Mouse (Mus musculus) brown adipose tissue, adult 24 weeks (tissue): ENCODE results near the gene Rspo3. TPM values are rescaled to one million over a fixed set of nuclear protein-coding genes. Genes with fewer than 3 reads are reported as not detected.

Experiments
- H3K27ac ChIP-seq: fragments of 200-500 bp; replicated peaks from 2 replicates; pipeline ENCODE4 v1.5.1; 2012; ENCODE audit warnings: low read depth, mild to moderate bottlenecking, low read length
- H3K4me1 ChIP-seq: fragments of 200-500 bp; 2 replicates; pipeline ENCODE4 v1.6.1; 2012; ENCODE audit warnings: low read length, mixed read lengths; ENCODE audit not compliant: control insufficient read depth, insufficient read depth, insufficient read length
- H3K4me3 ChIP-seq: fragments of 200-500 bp; 2 replicates; pipeline ENCODE4 v1.5.1; 2012; ENCODE audit warnings: low read depth, mild to moderate bottlenecking, low read length, moderate library complexity; ENCODE audit not compliant: insufficient read depth
- polyA plus RNA-seq: library from polyadenylated mRNA; stranded (reverse); fragments of >200 nt; gene quantifications from 2 replicates; pipeline ENCODE4 v1.2.4, GENCODE M21; 2012; ENCODE audit not compliant: missing spikeins, insufficient read depth, insufficient read length

Rspo3 gene
- polyA plus RNA-seq, 1 experiment, result not detected

GRCm38 (mm10) chr10:29493996-29494395 is 41.7 kb downstream of the Rspo3 start:
- Histone ChIP-seq H3K4me1 (no peaks in the 10 kb centered on the region), H3K27ac (no peak overlapping the region), H3K4me3 (no peak overlapping the region)

DNA sequence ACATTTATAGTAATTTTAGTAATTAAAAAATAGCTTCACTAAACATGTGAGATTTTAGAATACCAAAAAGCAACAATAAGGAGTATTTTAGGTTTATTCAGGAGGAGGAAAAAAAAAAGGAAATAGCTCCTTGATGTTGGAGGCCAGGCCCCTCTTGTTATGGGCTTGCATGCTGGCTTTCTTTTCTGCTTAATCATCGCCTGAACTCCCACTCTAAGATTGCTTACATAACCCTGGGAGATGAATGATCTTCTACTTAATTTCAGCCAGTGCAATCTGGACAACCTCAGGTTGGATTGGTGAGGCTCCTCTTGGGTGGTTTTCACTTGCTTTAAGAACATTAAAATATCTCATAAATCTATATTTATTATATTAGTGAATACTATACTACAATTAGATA is 54.7 kb downstream of the Rspo3 start:
- Histone ChIP-seq H3K27ac (no peak overlapping the region), H3K4me1 (no peaks in the 10 kb centered on the region), H3K4me3 (no peak overlapping the region)

GRCm38 (mm10) chr10:29479401-29479800 is 56.3 kb downstream of the Rspo3 start:
- no peak overlapping the region for H3K27ac ChIP-seq
- no peaks in the 10 kb centered on the region for H3K4me1 ChIP-seq
- no peak overlapping the region for H3K4me3 ChIP-seq

DNA sequence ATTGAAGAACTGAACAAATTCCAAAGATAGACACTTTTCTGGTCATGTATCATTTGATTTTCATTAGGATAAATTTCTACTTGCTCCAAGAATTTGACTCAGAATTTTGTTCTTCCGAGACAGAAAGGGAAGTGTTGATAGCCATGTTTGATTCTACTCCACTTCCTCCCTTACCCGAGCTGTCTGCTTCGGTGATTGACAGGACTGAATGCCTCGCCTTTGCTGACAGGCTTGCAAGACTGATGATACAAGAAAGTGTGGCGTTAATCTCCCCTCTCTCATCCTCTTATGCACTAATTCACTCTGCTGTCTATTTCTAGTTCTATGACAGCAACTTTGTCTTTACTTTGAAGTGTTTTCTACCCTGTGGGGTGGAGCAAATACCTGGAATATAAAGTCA is 65.2 kb downstream of the Rspo3 start:
- Histone ChIP-seq H3K4me3 (no peak overlapping the region), H3K4me1 (no peaks in the 10 kb centered on the region), H3K27ac (no peak overlapping the region)

- no peaks in the 10 kb centered on the region for H3K4me1 ChIP-seq
- no peak overlapping the region for H3K27ac ChIP-seq
- no peak overlapping the region for H3K4me3 ChIP-seq
Measured at GRCm38 (mm10) chr10:29460100-29460499, 75.6 kb downstream of the Rspo3 start.

DNA sequence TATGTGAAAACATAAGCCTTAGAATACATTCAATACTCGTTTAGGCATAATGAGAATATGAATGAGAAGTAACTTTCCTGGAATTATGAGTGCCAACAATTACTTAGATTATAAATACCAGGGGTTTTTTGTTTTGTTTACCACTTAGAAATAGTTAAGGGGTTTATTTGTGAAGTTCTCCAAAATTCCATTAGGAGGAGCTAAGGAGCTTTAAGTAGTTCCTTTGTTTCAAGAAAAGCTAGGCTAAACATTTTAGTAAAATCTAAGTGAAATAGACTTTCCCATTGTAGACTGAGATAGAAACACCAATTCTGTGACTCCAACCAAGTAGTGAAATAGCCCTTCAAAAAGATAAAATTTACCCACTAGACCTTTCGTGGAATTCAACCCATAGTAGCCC is 76.0 kb downstream of the Rspo3 start:
- Histone ChIP-seq H3K27ac (no peak overlapping the region), H3K4me1 (no peaks in the 10 kb centered on the region)

GRCm38 (mm10) chr10:29445076-29445475 is 90.6 kb downstream of the Rspo3 start:
- Histone ChIP-seq H3K4me3 (no peak overlapping the region), H3K4me1 (no peaks in the 10 kb centered on the region)

More for the DNA sequence above, 76.0 kb downstream of the Rspo3 start:
- H3K4me3 ChIP-seq, result no peak overlapping the region

DNA sequence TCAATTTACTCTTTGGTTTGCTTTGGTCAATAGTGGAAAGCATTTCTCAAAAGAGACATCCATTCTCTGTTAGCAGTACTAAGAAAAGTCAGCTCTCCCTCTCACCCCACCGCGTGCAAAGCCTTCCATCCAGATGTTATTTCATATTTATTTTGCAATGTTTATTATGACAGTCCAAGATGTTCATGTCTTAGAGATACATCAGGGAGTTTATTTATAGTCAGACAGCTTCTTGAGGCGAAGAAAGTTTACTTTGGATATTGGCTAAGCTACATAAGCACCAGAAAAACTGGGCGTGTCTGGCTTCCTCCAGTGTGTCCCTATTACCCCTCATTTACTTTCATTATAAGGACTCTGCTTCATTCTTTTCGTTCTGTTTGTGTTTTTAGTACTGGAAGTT is 94.4 kb downstream of the Rspo3 start:
- no peak overlapping the region for H3K27ac ChIP-seq
- no peak overlapping the region for H3K4me3 ChIP-seq
- no peaks in the 10 kb centered on the region for H3K4me1 ChIP-seq

More at GRCm38 (mm10) chr10:29445076-29445475, 90.6 kb downstream of the Rspo3 start:
- H3K27ac ChIP-seq, result no peak overlapping the region

- Histone ChIP-seq H3K4me1 (no peaks in the 10 kb centered on the region), H3K27ac (no peak overlapping the region), H3K4me3 (no peak overlapping the region)
Measured at GRCm38 (mm10) chr10:29432935-29433453, 102.7 kb downstream of the Rspo3 start.

DNA sequence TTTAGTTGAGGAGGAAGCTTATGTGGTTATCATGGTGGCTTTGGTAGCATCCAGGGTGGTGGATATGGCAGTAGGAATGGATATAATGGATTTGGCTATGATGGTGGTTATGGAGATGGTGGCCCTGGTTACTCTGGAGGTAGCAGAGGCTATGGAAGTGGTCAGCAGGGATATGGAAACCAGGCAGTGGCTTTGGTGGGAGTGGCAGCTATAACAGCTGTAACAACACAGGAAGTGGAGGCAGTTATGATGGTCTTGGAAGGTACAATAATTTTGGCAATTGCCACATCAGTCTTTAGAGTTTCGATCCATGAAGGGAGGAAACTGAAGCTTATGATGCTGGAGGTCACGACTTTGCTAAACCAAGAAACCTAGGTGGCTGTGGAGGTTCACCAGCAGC is 109.0 kb downstream of the Rspo3 start:
- no peaks in the 10 kb centered on the region for H3K4me1 ChIP-seq

GRCm38 (mm10) chr10:29424571-29424970 is 111.1 kb downstream of the Rspo3 start:
- no peak overlapping the region for H3K27ac ChIP-seq
- no peak overlapping the region for H3K4me3 ChIP-seq

More for the DNA sequence above, 109.0 kb downstream of the Rspo3 start:
- Histone ChIP-seq H3K4me3 (no peak overlapping the region), H3K27ac (no peak overlapping the region)

GRCm38 (mm10) chr10:29414361-29414760 is 121.3 kb downstream of the Rspo3 start:
- H3K27ac ChIP-seq, result no peak overlapping the region
- no peak overlapping the region for H3K4me3 ChIP-seq
- no peaks in the 10 kb centered on the region for H3K4me1 ChIP-seq

More at GRCm38 (mm10) chr10:29424571-29424970, 111.1 kb downstream of the Rspo3 start:
- H3K4me1 ChIP-seq, result no peaks in the 10 kb centered on the region

GRCm38 (mm10) chr10:29402656-29403268 is 132.9 kb downstream of the Rspo3 start:
- H3K4me1 ChIP-seq, result no peaks in the 10 kb centered on the region
- no peak overlapping the region for H3K4me3 ChIP-seq
- H3K27ac ChIP-seq, result no peak overlapping the region
